ENCODE assay signal across 14 mouse cellular contexts in genomic region chrX:134641000-134641760, GRCm38 (mm10). TPM values are rescaled to one million over a fixed set of nuclear protein-coding genes. Genes with fewer than 3 reads are reported as not detected.
A peak's percentile ranks its signal among the peaks of the same experiment; 100 is the strongest.
DNase-seq lines count a peak whose midpoint lies in the region; ATAC-seq and TF ChIP-seq lines count a peak whose summit lies in the region.
"Had no signal": no experiment of that assay in that cellular context is flagged by ENCODE, and none has a peak within 500 bp of the region (broad histone marks: within the 10 kb centered on the region; RNA-seq: fewer than 3 reads in every experiment).

No protein-coding gene starts in this region.

- H3K4me2 ChIP-seq in kidney, postnatal 0 days (ENCODE audit: low read length), result no peak overlapping the region
- H3K4me2 ChIP-seq: embryonic facial prominence, embryonic 13.5 days; neural tube, embryonic 15.5 days had no signal

- no peak for ATAC-seq in kidney, postnatal 0 days (replicated peaks; ENCODE audit: low FRiP score, low read depth)
- ATAC-seq in G1E (ENCODE audit: extremely low read depth, insufficient number of reproducible peaks, low FRiP score, poor library complexity, severe bottlenecking), result peak; percentile 87
- peak; percentile 91 to 94 for ATAC-seq in hematopoietic stem cell, adult 5-6 weeks (replicated peaks in 1 of 2; ENCODE audit: insufficient read depth in 1 of 2, low FRiP score in 2 of 2, low TSS enrichment in 1 of 2, low read depth in 1 of 2, poor library complexity in 2 of 2, severe bottlenecking in 2 of 2)
- ATAC-seq in megakaryocyte progenitor cell, adult 5-6 weeks (replicated peaks; ENCODE audit: poor library complexity), result peak; percentile 98

- 55% methylated on average over 10 of the region's 10 CpGs for WGBS in kidney, postnatal 0 days

- H3K27ac ChIP-seq in kidney, postnatal 0 days, result no peak overlapping the region
- H3K27ac ChIP-seq: embryonic facial prominence, embryonic 13.5 days; neural tube, embryonic 15.5 days; stomach, postnatal 0 days had no signal

- no peak overlapping the region for H3K9ac ChIP-seq in kidney, postnatal 0 days (ENCODE audit: low read depth, low read length)
- H3K9ac ChIP-seq: embryonic facial prominence, embryonic 13.5 days; neural tube, embryonic 15.5 days had no signal

- H3K36me3 ChIP-seq in kidney, postnatal 0 days (ENCODE audit: insufficient read depth, low read length), result no peaks in the 10 kb centered on the region
- H3K36me3 ChIP-seq in G1E (replicated peaks), result no peaks in the 10 kb centered on the region
- H3K36me3 ChIP-seq: embryonic facial prominence, embryonic 13.5 days; neural tube, embryonic 15.5 days had no signal

- H3K9me3 ChIP-seq in kidney, postnatal 0 days (replicated peaks; ENCODE audit: low read length), result no peaks in the 10 kb centered on the region
- no peaks in the 10 kb centered on the region for H3K9me3 ChIP-seq in G1E (replicated peaks)
- H3K9me3 ChIP-seq: embryonic facial prominence, embryonic 13.5 days; neural tube, embryonic 15.5 days had no signal

- no peaks in the 10 kb centered on the region for H3K4me1 ChIP-seq in kidney, postnatal 0 days (replicated peaks; ENCODE audit: insufficient read depth, low read length)
- H3K4me1 ChIP-seq in G1E (ENCODE audit: insufficient read depth, low read depth, low read length), result no peaks in the 10 kb centered on the region
- H3K4me1 ChIP-seq: embryonic facial prominence, embryonic 13.5 days; neural tube, embryonic 15.5 days had no signal

- TF ChIP-seq CTCF in kidney, postnatal 0 days (IDR thresholded peaks at IDR 0.05; ENCODE audit: low read depth), result no peak
- TF ChIP-seq CTCF in G1E (IDR thresholded peaks at IDR 0.05; ENCODE audit: low read depth, low read length), result no peak

- H3K27me3 ChIP-seq in kidney, postnatal 0 days (ENCODE audit: insufficient read depth, low read length), result no peaks in the 10 kb centered on the region
- H3K27me3 ChIP-seq in G1E (ENCODE audit: insufficient read depth, low read length), result no peaks in the 10 kb centered on the region
- H3K27me3 ChIP-seq: CH12.LX had no signal

- peak; percentile 23 for DNase-seq in kidney, postnatal 0 days (ENCODE audit: low spot score)
- DNase-seq in kidney, postnatal 25 days, result no peak
- no peak for DNase-seq in G1E (ENCODE audit: low spot score)
- no peak for DNase-seq in right cerebral cortex, adult 2 months (ENCODE audit: low spot score in 2 of 2)
- no peak for DNase-seq in cerebellum, postnatal 25 days
- DNase-seq: adrenal gland, adult 2 months; cerebellum, postnatal 10 days; liver had no signal

- H3K4me3 ChIP-seq in kidney, postnatal 0 days (replicated peaks; ENCODE audit: low read depth, low read length), result no peak overlapping the region
- no peak overlapping the region for H3K4me3 ChIP-seq in G1E (ENCODE audit: low read depth, low read length)
- H3K4me3 ChIP-seq: embryonic facial prominence, embryonic 13.5 days; neural tube, embryonic 15.5 days had no signal

RNA-seq across cellular contexts. Expression of gene Hnrnph2, which starts 40.2 kb away (rescaled TPM):
- polyA plus RNA-seq in kidney, postnatal 0 days (2015; fragmentation: Nextera tagmentation; extraction: Ambion mirVana), result 125 and 131 TPM in 2 replicates
- total RNA-seq in G1E (2014; fragmentation: Nextera tagmentation), result 73.1 and 89.1 TPM in 2 replicates
- total RNA-seq in G1E (2017), result 180 and 195 TPM in 2 replicates
- 13.1 and 21.1 TPM in 2 replicates for polyA plus RNA-seq in G1E (2012)
- total RNA-seq in hematopoietic stem cell, adult 5-6 weeks (2017), result 187 and 207 TPM in 2 replicates
- total RNA-seq in megakaryocyte progenitor cell, adult 5-6 weeks (2015), result 79.0 and 80.6 TPM in 2 replicates
- 141 and 154 TPM in 2 replicates for total RNA-seq in megakaryocyte progenitor cell, adult 5-6 weeks (2017)

RNA-seq across cellular contexts. Expression of gene Gla, which starts 40.3 kb away (rescaled TPM):
- 4.8 and 5.2 TPM in 2 replicates for polyA plus RNA-seq in kidney, postnatal 0 days (2015; fragmentation: Nextera tagmentation; extraction: Ambion mirVana)
- total RNA-seq in G1E (2014; fragmentation: Nextera tagmentation) (10.7 and 11.7 TPM in 2 replicates), G1E (2017) (12.8 and 16.0 TPM in 2 replicates)
- polyA plus RNA-seq in G1E (2012), result 0.24 and 0.34 TPM in 2 replicates
- 7.3 and 7.7 TPM in 2 replicates for total RNA-seq in hematopoietic stem cell, adult 5-6 weeks (2017)
- 16.3 and 21.0 TPM in 2 replicates for total RNA-seq in megakaryocyte progenitor cell, adult 5-6 weeks (2015)
- total RNA-seq in megakaryocyte progenitor cell, adult 5-6 weeks (2017), result 19.6 and 23.2 TPM in 2 replicates

RNA-seq across cellular contexts. Expression of gene Armcx4, which starts 45.1 kb away (rescaled TPM):
- 3.4 and 3.5 TPM in 2 replicates for polyA plus RNA-seq in kidney, postnatal 0 days (2015; fragmentation: Nextera tagmentation; extraction: Ambion mirVana)
- total RNA-seq in G1E (2014; fragmentation: Nextera tagmentation), result 1.6 and 1.7 TPM in 2 replicates
- 0.35 and 0.44 TPM in 2 replicates for total RNA-seq in G1E (2017)
- 0.48 and 0.53 TPM in 2 replicates for polyA plus RNA-seq in G1E (2012)
- 9.0 and 9.6 TPM in 2 replicates for total RNA-seq in hematopoietic stem cell, adult 5-6 weeks (2017)
- 2.2 and 2.5 TPM in 2 replicates for total RNA-seq in megakaryocyte progenitor cell, adult 5-6 weeks (2015)
- total RNA-seq in megakaryocyte progenitor cell, adult 5-6 weeks (2017), result 3.2 and 4.4 TPM in 2 replicates

RNA-seq across cellular contexts. Expression of gene Rpl36a, which starts 55.7 kb away (rescaled TPM):
- polyA plus RNA-seq in kidney, postnatal 0 days (2015; fragmentation: Nextera tagmentation; extraction: Ambion mirVana), result 527 and 613 TPM in 2 replicates
- total RNA-seq in G1E (2014; fragmentation: Nextera tagmentation), result 580 and 621 TPM in 2 replicates
- total RNA-seq in G1E (2017), result 2,759 and 2,840 TPM in 2 replicates
- 125 and 151 TPM in 2 replicates for polyA plus RNA-seq in G1E (2012)
- total RNA-seq in hematopoietic stem cell, adult 5-6 weeks (2017), result 6,877 and 7,031 TPM in 2 replicates
- total RNA-seq in megakaryocyte progenitor cell, adult 5-6 weeks (2015), result 1,859 and 2,008 TPM in 2 replicates
- total RNA-seq in megakaryocyte progenitor cell, adult 5-6 weeks (2017), result 6,795 and 7,096 TPM in 2 replicates

RNA-seq across cellular contexts. Expression of gene Btk, which starts 57.8 kb away (rescaled TPM):
- 0.47 and 0.79 TPM in 2 replicates for polyA plus RNA-seq in kidney, postnatal 0 days (2015; fragmentation: Nextera tagmentation; extraction: Ambion mirVana)
- total RNA-seq in G1E (2014; fragmentation: Nextera tagmentation) (46.2 and 48.8 TPM in 2 replicates), G1E (2017) (43.5 and 62.8 TPM in 2 replicates)
- polyA plus RNA-seq in G1E (2012), result 4.9 and 10.9 TPM in 2 replicates
- 79.2 and 79.9 TPM in 2 replicates for total RNA-seq in hematopoietic stem cell, adult 5-6 weeks (2017)
- 61.0 and 66.6 TPM in 2 replicates for total RNA-seq in megakaryocyte progenitor cell, adult 5-6 weeks (2015)
- 48.4 and 78.0 TPM in 2 replicates for total RNA-seq in megakaryocyte progenitor cell, adult 5-6 weeks (2017)
